Mouse (Mus musculus) kidney, embryonic 15.5 days (tissue): ENCODE results near the gene Dennd1a. TPM values are rescaled to one million over a fixed set of nuclear protein-coding genes. Genes with fewer than 3 reads are reported as not detected.

Experiments used
- ATAC-seq: fragments of 200-750 bp; cut with Nextera tagmentation; replicated peaks from 2 replicates; pipeline ENCODE4 v1.8.0; 2017; ENCODE audit warnings: moderate TSS enrichment; ENCODE audit not compliant: low FRiP score
- H3K27ac ChIP-seq: fragments of 300-500 bp; sonication (generic); 2 replicates; pipeline ENCODE4 v1.5.1; 2015; ENCODE audit warnings: mild to moderate bottlenecking, inconsistent platforms
- H3K27me3 ChIP-seq: fragments of 300-500 bp; sonication (generic); 2 replicates; pipeline ENCODE4 v1.6.1; 2015; ENCODE audit warnings: inconsistent platforms
- H3K36me3 ChIP-seq: fragments of 300-500 bp; sonication (generic); 2 replicates; pipeline ENCODE4 v1.6.1; 2015; ENCODE audit warnings: inconsistent platforms
- H3K4me1 ChIP-seq: fragments of 300-500 bp; sonication (generic); 2 replicates; pipeline ENCODE4 v1.6.1; 2015; ENCODE audit warnings: inconsistent platforms
- H3K4me2 ChIP-seq: fragments of 300-500 bp; sonication (generic); 2 replicates; pipeline ENCODE4 v1.6.1; 2015; ENCODE audit warnings: moderate library complexity, mild to moderate bottlenecking, inconsistent platforms
- H3K4me3 ChIP-seq: fragments of 300-500 bp; sonication (generic); replicated peaks from 2 replicates; pipeline ENCODE4 v1.5.1; 2015; ENCODE audit warnings: mild to moderate bottlenecking, inconsistent platforms
- H3K9ac ChIP-seq: fragments of 300-500 bp; sonication (generic); 2 replicates; pipeline ENCODE4 v1.6.1; 2015; ENCODE audit warnings: mild to moderate bottlenecking, inconsistent platforms
- H3K9me3 ChIP-seq: fragments of 300-500 bp; sonication (generic); replicated peaks from 2 replicates; pipeline ENCODE4 v1.6.1; 2016; ENCODE audit warnings: inconsistent platforms
- WGBS: fragments of 180-500 bp; shearing (Covaris S2); methylation state at CpG from one replicate; pipeline ENCODE4 v1.1.7; 2015; ENCODE audit warnings: mixed read lengths; 5-methylcytosine and 5-hydroxymethylcytosine counted together
- polyA plus RNA-seq: library from polyadenylated mRNA; unstranded; fragments of >200 nt; fragmentation: Nextera tagmentation; extraction: Ambion mirVana; gene quantifications from 2 replicates; pipeline ENCODE4 v1.2.1, GENCODE M21; 2015

Dennd1a gene
- polyA plus RNA-seq, 1 experiment from 2014 or later, result 16.2 TPM

GRCm38 (mm10) chr2:38131538-38131937 is 155.7 kb downstream of the Dennd1a start:
- WGBS, result 93% methylated on average over 1 of the region's 1 CpGs
- no peak for ATAC-seq

GRCm38 (mm10) chr2:38129961-38130802 is 157.0 kb downstream of the Dennd1a start:
- no peaks in the 10 kb centered on the region for H3K27me3 ChIP-seq
- no peak overlapping the region for H3K4me2 ChIP-seq
- H3K27ac ChIP-seq, result no peak overlapping the region
- H3K9me3 ChIP-seq, result no peaks in the 10 kb centered on the region
- ATAC-seq, result no peak
- no peaks in the 10 kb centered on the region for H3K36me3 ChIP-seq
- no peak overlapping the region for H3K4me3 ChIP-seq
- no peak overlapping the region for H3K9ac ChIP-seq
- 55% methylated on average over 6 of the region's 6 CpGs for WGBS
- peaks cover 11% of the 10 kb centered on the region for H3K4me1 ChIP-seq

More at GRCm38 (mm10) chr2:38131538-38131937, 155.7 kb downstream of the Dennd1a start:
- Histone ChIP-seq H3K4me1 (peaks cover 8% of the 10 kb centered on the region), H3K27me3 (no peaks in the 10 kb centered on the region), H3K4me2 (no peak overlapping the region), H3K27ac (no peak overlapping the region), H3K4me3 (no peak overlapping the region), H3K9ac (no peak overlapping the region), H3K9me3 (no peaks in the 10 kb centered on the region), H3K36me3 (no peaks in the 10 kb centered on the region)

DNA sequence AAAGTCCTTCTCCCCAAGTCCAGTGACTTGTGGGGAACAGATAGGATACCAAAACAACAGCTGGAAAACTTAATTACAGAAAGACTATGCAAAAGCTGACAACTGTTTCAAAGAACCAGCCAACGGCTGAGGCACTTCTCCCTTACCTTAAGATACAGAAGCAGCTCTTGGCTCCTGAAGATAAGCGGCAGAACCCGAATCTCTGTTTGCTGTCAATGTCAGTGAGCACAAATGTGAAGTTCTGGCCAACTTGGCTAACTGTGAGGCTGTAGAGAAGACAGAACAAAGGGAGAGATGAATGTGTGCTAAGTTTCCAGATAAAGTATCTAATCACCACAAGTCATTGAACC is 160.8 kb downstream of the Dennd1a start:
- H3K27ac ChIP-seq, result no peak overlapping the region
- WGBS, result 51% methylated on average over 3 of the region's 3 CpGs
- no peak overlapping the region for H3K4me2 ChIP-seq
- no peaks in the 10 kb centered on the region for H3K27me3 ChIP-seq
- H3K4me1 ChIP-seq, result peaks cover 11% of the 10 kb centered on the region
- no peak overlapping the region for H3K9ac ChIP-seq
- H3K9me3 ChIP-seq, result no peaks in the 10 kb centered on the region
- H3K36me3 ChIP-seq, result no peaks in the 10 kb centered on the region
- ATAC-seq, result no peak
- H3K4me3 ChIP-seq, result no peak overlapping the region

DNA sequence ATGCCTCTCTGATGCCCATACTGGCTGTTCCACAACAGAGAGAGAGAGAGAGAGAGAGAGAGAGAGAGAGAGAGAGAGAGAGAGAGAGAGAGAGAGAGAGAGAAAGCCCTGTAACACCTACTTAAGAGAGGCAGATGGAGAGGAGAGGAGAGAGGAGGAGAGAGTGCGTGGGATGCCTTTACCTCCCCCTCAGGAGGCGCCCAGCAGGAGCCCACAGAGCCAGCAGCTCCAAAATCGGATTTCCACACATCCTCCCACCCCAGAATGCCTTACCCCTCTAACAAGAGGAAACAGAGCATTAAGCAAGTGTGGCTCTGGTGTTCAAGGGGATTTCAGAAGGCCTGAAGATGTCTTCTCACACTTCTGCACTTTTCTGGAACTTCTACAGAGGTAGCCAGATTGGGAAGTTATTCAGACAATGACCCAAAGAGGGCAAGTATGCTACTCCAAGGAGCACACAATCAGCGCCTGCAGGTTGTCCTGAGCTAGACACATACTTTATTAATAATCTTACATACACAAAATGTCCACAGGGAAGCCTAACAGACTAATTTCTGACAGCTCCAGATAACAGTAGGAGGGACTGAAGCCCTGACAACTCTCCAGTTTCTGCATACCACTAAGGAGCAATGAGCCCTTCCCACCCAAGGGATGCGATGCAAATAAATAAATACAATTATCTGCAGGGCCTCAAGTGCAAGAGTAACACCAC is 161.4 kb downstream of the Dennd1a start:
- Histone ChIP-seq H3K27ac (no peak overlapping the region), H3K9ac (no peak overlapping the region), H3K36me3 (no peaks in the 10 kb centered on the region), H3K4me2 (no peak overlapping the region), H3K9me3 (no peaks in the 10 kb centered on the region), H3K4me3 (no peak overlapping the region), H3K27me3 (no peaks in the 10 kb centered on the region), H3K4me1 (peaks cover 11% of the 10 kb centered on the region)
- ATAC-seq, result no peak
- 59% methylated on average over 5 of the region's 5 CpGs for WGBS

- no peaks in the 10 kb centered on the region for H3K27me3 ChIP-seq
- H3K27ac ChIP-seq, result no peak overlapping the region
- no peak overlapping the region for H3K9ac ChIP-seq
- H3K36me3 ChIP-seq, result no peaks in the 10 kb centered on the region
- H3K4me3 ChIP-seq, result no peak overlapping the region
- 0 out of 2 replicates have a peak, but pooled peaks cover 3% of the 10 kb centered on the region for H3K4me1 ChIP-seq
- no peaks in the 10 kb centered on the region for H3K9me3 ChIP-seq
- no peak overlapping the region for H3K4me2 ChIP-seq
- no peak for ATAC-seq
- 92% methylated on average over 1 of the region's 1 CpGs for WGBS
These were observed 162.5 kb downstream of the Dennd1a start for GRCm38 (mm10) chr2:38124727-38125126.

- WGBS, result 79% methylated on average over 2 of the region's 2 CpGs
- no peak overlapping the region for H3K4me2 ChIP-seq
- no peaks in the 10 kb centered on the region for H3K36me3 ChIP-seq
- no peak for ATAC-seq
- no peaks in the 10 kb centered on the region for H3K27me3 ChIP-seq
- no peak overlapping the region for H3K27ac ChIP-seq
- no peak overlapping the region for H3K4me3 ChIP-seq
- H3K9ac ChIP-seq, result no peak overlapping the region
- H3K4me1 ChIP-seq, result peaks cover 3% of the 10 kb centered on the region; the same call in 1 of the 2 replicates
- no peaks in the 10 kb centered on the region for H3K9me3 ChIP-seq
These were observed 172.2 kb downstream of the Dennd1a start for GRCm38 (mm10) chr2:38115000-38115399.

- WGBS, result 61% methylated on average over 5 of the region's 5 CpGs
- 0 out of 2 replicates have a peak, but pooled peaks have one; percentile 25 for ATAC-seq
- H3K27ac ChIP-seq, result no peak overlapping the region
These were observed 175.4 kb downstream of the Dennd1a start for GRCm38 (mm10) chr2:38111655-38112351.

GRCm38 (mm10) chr2:38108586-38108985 is 178.6 kb downstream of the Dennd1a start:
- peaks cover 3% of the 10 kb centered on the region; the same call in 1 of the 2 replicates for H3K4me1 ChIP-seq
- no peaks in the 10 kb centered on the region for H3K36me3 ChIP-seq
- H3K27me3 ChIP-seq, result no peaks in the 10 kb centered on the region
- no peak overlapping the region for H3K9ac ChIP-seq
- 78% methylated on average over 2 of the region's 2 CpGs for WGBS
- ATAC-seq, result no peak
- no peaks in the 10 kb centered on the region for H3K9me3 ChIP-seq
- H3K4me2 ChIP-seq, result no peak overlapping the region
- no peak overlapping the region for H3K27ac ChIP-seq
- no peak overlapping the region for H3K4me3 ChIP-seq

More at GRCm38 (mm10) chr2:38111655-38112351, 175.4 kb downstream of the Dennd1a start:
- no peak overlapping the region for H3K9ac ChIP-seq
- H3K4me1 ChIP-seq, result peaks cover 3% of the 10 kb centered on the region; the same call in 1 of the 2 replicates
- no peak overlapping the region for H3K4me3 ChIP-seq
- no peaks in the 10 kb centered on the region for H3K36me3 ChIP-seq
- H3K9me3 ChIP-seq, result no peaks in the 10 kb centered on the region
- H3K4me2 ChIP-seq, result no peak overlapping the region
- H3K27me3 ChIP-seq, result no peaks in the 10 kb centered on the region

DNA sequence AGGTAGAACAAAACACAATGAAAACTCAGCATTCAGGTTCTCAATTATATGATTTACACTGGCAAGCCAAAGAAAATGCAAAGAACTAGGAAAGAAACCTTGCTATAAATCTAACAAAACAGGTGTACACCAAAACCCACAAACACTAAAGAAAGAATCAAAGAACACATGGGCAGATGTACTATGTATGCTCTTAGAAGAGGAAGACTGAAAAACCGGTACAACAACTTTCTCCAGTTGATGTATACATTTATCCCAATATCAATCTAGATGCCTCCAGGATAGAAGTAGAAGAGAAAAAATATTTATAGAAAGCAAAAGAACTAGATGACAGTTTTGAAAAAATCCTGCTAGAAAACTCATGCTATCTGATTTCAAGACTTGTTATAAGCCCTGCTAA is 184.5 kb downstream of the Dennd1a start:
- WGBS, result 74% methylated on average over 1 of the region's 1 CpGs
- H3K9ac ChIP-seq, result no peak overlapping the region
- H3K36me3 ChIP-seq, result no peaks in the 10 kb centered on the region
- H3K27ac ChIP-seq, result no peak overlapping the region
- H3K4me1 ChIP-seq, result peaks cover 15% of the 10 kb centered on the region; the same call in 1 of the 2 replicates
- H3K27me3 ChIP-seq, result peaks cover under 1% of the 10 kb centered on the region; the same call in 1 of the 2 replicates
- H3K4me2 ChIP-seq, result no peak overlapping the region
- ATAC-seq, result no peak
- H3K9me3 ChIP-seq, result no peaks in the 10 kb centered on the region
- no peak overlapping the region for H3K4me3 ChIP-seq

DNA sequence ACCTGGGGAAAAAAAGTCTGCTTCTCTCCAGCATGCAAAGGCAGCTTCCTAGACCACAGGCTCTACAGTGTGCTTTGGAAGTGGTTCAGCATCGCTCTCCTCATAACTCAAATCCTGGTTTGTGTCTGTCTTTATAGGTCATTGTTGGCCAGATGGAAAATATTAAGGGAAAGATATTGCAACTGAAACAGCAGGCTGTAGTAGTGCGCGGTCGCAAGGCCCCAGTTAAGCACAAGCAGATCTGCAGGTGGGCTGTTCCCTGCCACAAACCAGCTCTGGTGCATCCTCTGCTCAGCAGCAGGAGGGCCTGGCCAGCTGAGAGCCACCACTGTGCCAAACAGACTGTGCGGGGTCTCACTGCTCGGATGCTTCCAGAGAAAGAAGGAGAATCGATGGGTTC is 186.9 kb downstream of the Dennd1a start:
- ATAC-seq, result no peak
- Histone ChIP-seq H3K36me3 (no peaks in the 10 kb centered on the region), H3K27me3 (peaks cover 4% of the 10 kb centered on the region; the same call in 1 of the 2 replicates), H3K4me3 (no peak overlapping the region), H3K9ac (no peak overlapping the region), H3K27ac (no peak overlapping the region), H3K4me2 (no peak overlapping the region), H3K9me3 (no peaks in the 10 kb centered on the region), H3K4me1 (peaks cover 15% of the 10 kb centered on the region)
- 49% methylated on average over 7 of the region's 7 CpGs for WGBS

- WGBS, result 79% methylated on average over 4 of the region's 4 CpGs
- no peak for ATAC-seq
- no peak overlapping the region for H3K9ac ChIP-seq
These were observed 187.9 kb downstream of the Dennd1a start for GRCm38 (mm10) chr2:38099120-38099773.

More at GRCm38 (mm10) chr2:38099120-38099773, 187.9 kb downstream of the Dennd1a start:
- Histone ChIP-seq H3K27ac (no peak overlapping the region; the same call in 1 of the 2 replicates), H3K9me3 (no peaks in the 10 kb centered on the region), H3K36me3 (no peaks in the 10 kb centered on the region), H3K4me3 (no peak overlapping the region), H3K4me1 (peaks cover 24% of the 10 kb centered on the region), H3K27me3 (peaks cover 4% of the 10 kb centered on the region; the same call in 1 of the 2 replicates), H3K4me2 (no peak overlapping the region)
